Mouse (Mus musculus) C2C12 (cell line): Measurements from ENCODE around the gene Hlcs.

Source experiments
- CEBPB ChIP-seq: IDR thresholded peaks from one replicate; pipeline ENCODE4 v1.6.1; 2011; ENCODE audit warnings: low read depth, mild to moderate bottlenecking, control low read depth, moderate library complexity
- CTCF ChIP-seq: IDR thresholded peaks from one replicate; pipeline ENCODE4 v1.5.1; 2011; ENCODE audit not compliant: control insufficient read depth, insufficient read depth, insufficient read length
- FOSL1 ChIP-seq: IDR thresholded peaks from one replicate; pipeline ENCODE4 v1.8.0; 2011; ENCODE audit warnings: mild to moderate bottlenecking, low read length; ENCODE audit not compliant: poor library complexity, insufficient read depth, severe bottlenecking
- MAX ChIP-seq: IDR thresholded peaks from one replicate; pipeline ENCODE4 v1.6.1; 2011; ENCODE audit warnings: mild to moderate bottlenecking, control low read depth
- MYOD1 ChIP-seq: IDR thresholded peaks from one replicate; pipeline ENCODE4 v1.6.1; 2011; ENCODE audit warnings: low read depth; ENCODE audit not compliant: control insufficient read depth, insufficient read length
- MYOG ChIP-seq: IDR thresholded peaks from one replicate; pipeline ENCODE4 v1.6.1; 2011; ENCODE audit not compliant: control insufficient read depth, insufficient read length; ENCODE audit errors: extremely low read depth
- USF1 ChIP-seq: IDR thresholded peaks from one replicate; pipeline ENCODE4 v1.6.1; 2011; ENCODE audit warnings: low read depth, mild to moderate bottlenecking, control low read depth, moderate library complexity

GRCm38 (mm10) chr16:94122347-94122746 is 191.0 kb downstream of the Hlcs start:
- no peak for TF ChIP-seq CTCF
- TF ChIP-seq MAX, result no peak
- no peak for TF ChIP-seq MYOD1
- no peak for TF ChIP-seq USF1
- TF ChIP-seq CEBPB, result no peak
- TF ChIP-seq MYOG, result no peak
- no peak for TF ChIP-seq FOSL1
